Mouse (Mus musculus): ENCODE data around the gene Speg. TPM values are rescaled to one million over a fixed set of nuclear protein-coding genes. Genes with fewer than 3 reads are reported as not detected.

Speg gene
- polyA plus RNA-seq, 1 experiment from 2014 or later: 33.5 TPM

- no peak for ATAC-seq
- Histone ChIP-seq H3K36me3 (ENCODE audit: control insufficient read depth, insufficient read depth, low read length) (no peaks in the 10 kb centered on the region), H3K9me3 (ENCODE audit: control insufficient read depth, low read length) (no peaks in the 10 kb centered on the region), H3K4me3 (ENCODE audit: low read length) (no peak overlapping the region), H3K27ac (ENCODE audit: low read length) (no peak overlapping the region), H3K9ac (ENCODE audit: low read depth, low read length) (no peak overlapping the region), H3K4me1 (ENCODE audit: control insufficient read depth, insufficient read depth, low read length) (peaks cover 18% of the 10 kb centered on the region), H3K4me2 (ENCODE audit: low read depth, low read length) (no peak overlapping the region), H3K27me3 (replicated peaks; ENCODE audit: control insufficient read depth, insufficient read depth, low read length) (peaks cover 11% of the 10 kb centered on the region; the same call in 1 of the 2 replicates)
- WGBS: 66% methylated on average over 2 of the region's 2 CpGs
These were observed 4.1 kb downstream of the Speg start for GRCm38 (mm10) chr1:75379196-75379595.

GRCm38 (mm10) chr1:75379931-75380330 is 4.8 kb downstream of the Speg start:
- 76% methylated on average over 8 of the region's 8 CpGs for WGBS
- H3K4me1 ChIP-seq (ENCODE audit: control insufficient read depth, insufficient read depth, low read length): peaks cover 18% of the 10 kb centered on the region
- H3K27ac ChIP-seq (ENCODE audit: low read length): no peak overlapping the region
- no peak overlapping the region for H3K9ac ChIP-seq (ENCODE audit: low read depth, low read length)
- no peaks in the 10 kb centered on the region for H3K36me3 ChIP-seq (ENCODE audit: control insufficient read depth, insufficient read depth, low read length)
- H3K9me3 ChIP-seq (ENCODE audit: control insufficient read depth, low read length): no peaks in the 10 kb centered on the region
- H3K4me2 ChIP-seq (ENCODE audit: low read depth, low read length): no peak overlapping the region
- H3K4me3 ChIP-seq (ENCODE audit: low read length): no peak overlapping the region
- H3K27me3 ChIP-seq (replicated peaks; ENCODE audit: control insufficient read depth, insufficient read depth, low read length): peaks cover 8% of the 10 kb centered on the region; the same call in 1 of the 2 replicates
- ATAC-seq: no peak

GRCm38 (mm10) chr1:75380951-75381350 is 5.9 kb downstream of the Speg start:
- ATAC-seq: no peak
- Histone ChIP-seq H3K4me2 (ENCODE audit: low read depth, low read length) (no peak overlapping the region), H3K27ac (ENCODE audit: low read length) (no peak overlapping the region)

GRCm38 (mm10) chr1:75381482-75382355 is 6.6 kb downstream of the Speg start:
- peak; percentile 56 for ATAC-seq
- Histone ChIP-seq H3K4me2 (ENCODE audit: low read depth, low read length) (peak overlapping the region; percentile 83), H3K9ac (ENCODE audit: low read depth, low read length) (peak overlapping the region; percentile 74), H3K36me3 (ENCODE audit: control insufficient read depth, insufficient read depth, low read length) (no peaks in the 10 kb centered on the region), H3K9me3 (ENCODE audit: control insufficient read depth, low read length) (no peaks in the 10 kb centered on the region), H3K4me1 (ENCODE audit: control insufficient read depth, insufficient read depth, low read length) (peaks cover 25% of the 10 kb centered on the region), H3K27me3 (replicated peaks; ENCODE audit: control insufficient read depth, insufficient read depth, low read length) (peaks cover 3% of the 10 kb centered on the region; the same call in 1 of the 2 replicates), H3K4me3 (ENCODE audit: low read length) (peak overlapping the region; percentile 58), H3K27ac (ENCODE audit: low read length) (peak overlapping the region; percentile 72)
- 5% methylated on average over 47 of the region's 60 CpGs for WGBS

More at GRCm38 (mm10) chr1:75380951-75381350, 5.9 kb downstream of the Speg start:
- H3K36me3 ChIP-seq (ENCODE audit: control insufficient read depth, insufficient read depth, low read length): no peaks in the 10 kb centered on the region
- peaks cover 19% of the 10 kb centered on the region for H3K4me1 ChIP-seq (ENCODE audit: control insufficient read depth, insufficient read depth, low read length)
- H3K9me3 ChIP-seq (ENCODE audit: control insufficient read depth, low read length): no peaks in the 10 kb centered on the region
- H3K9ac ChIP-seq (ENCODE audit: low read depth, low read length): no peak overlapping the region
- 39% methylated on average over 2 of the region's 2 CpGs for WGBS
- peaks cover 4% of the 10 kb centered on the region; the same call in 1 of the 2 replicates for H3K27me3 ChIP-seq (replicated peaks; ENCODE audit: control insufficient read depth, insufficient read depth, low read length)
- no peak overlapping the region for H3K4me3 ChIP-seq (ENCODE audit: low read length)

- Histone ChIP-seq H3K27me3 (replicated peaks; ENCODE audit: control insufficient read depth, insufficient read depth, low read length) (peaks cover 11% of the 10 kb centered on the region; the same call in 1 of the 2 replicates), H3K9ac (ENCODE audit: low read depth, low read length) (peak overlapping the region; percentile 74), H3K27ac (ENCODE audit: low read length) (peak overlapping the region; percentile 72), H3K36me3 (ENCODE audit: control insufficient read depth, insufficient read depth, low read length) (no peaks in the 10 kb centered on the region), H3K9me3 (ENCODE audit: control insufficient read depth, low read length) (no peaks in the 10 kb centered on the region), H3K4me1 (ENCODE audit: control insufficient read depth, insufficient read depth, low read length) (peaks cover 33% of the 10 kb centered on the region), H3K4me2 (ENCODE audit: low read depth, low read length) (peak overlapping the region; percentile 83), H3K4me3 (ENCODE audit: low read length) (peak overlapping the region; percentile 58)
- ATAC-seq: peak; percentile 31
- under 1% methylated on average over 28 of the region's 28 CpGs for WGBS
These were observed 7.4 kb downstream of the Speg start for GRCm38 (mm10) chr1:75382356-75383071.

GRCm38 (mm10) chr1:75384470-75385141 is 9.5 kb downstream of the Speg start:
- no peaks in the 10 kb centered on the region for H3K36me3 ChIP-seq (ENCODE audit: control insufficient read depth, insufficient read depth, low read length)
- H3K4me3 ChIP-seq (ENCODE audit: low read length): no peak overlapping the region
- no peaks in the 10 kb centered on the region for H3K9me3 ChIP-seq (ENCODE audit: control insufficient read depth, low read length)
- WGBS: 86% methylated on average over 27 of the region's 27 CpGs
- no peak overlapping the region for H3K27ac ChIP-seq (ENCODE audit: low read length)
- no peak for ATAC-seq
- H3K4me2 ChIP-seq (ENCODE audit: low read depth, low read length): 0 out of 2 replicates have a peak overlapping the region, but pooled peaks have one; percentile 1
- peaks cover 49% of the 10 kb centered on the region for H3K4me1 ChIP-seq (ENCODE audit: control insufficient read depth, insufficient read depth, low read length)
- H3K27me3 ChIP-seq (replicated peaks; ENCODE audit: control insufficient read depth, insufficient read depth, low read length): peaks cover 23% of the 10 kb centered on the region; the same call in 1 of the 2 replicates
- H3K9ac ChIP-seq (ENCODE audit: low read depth, low read length): no peak overlapping the region

- Histone ChIP-seq H3K4me2 (ENCODE audit: low read depth, low read length) (0 out of 2 replicates have a peak overlapping the region, but pooled peaks have one; percentile 1), H3K9ac (ENCODE audit: low read depth, low read length) (peak overlapping the region; percentile 38; the same call in 1 of the 2 replicates), H3K27ac (ENCODE audit: low read length) (no peak overlapping the region), H3K9me3 (ENCODE audit: control insufficient read depth, low read length) (no peaks in the 10 kb centered on the region), H3K4me3 (ENCODE audit: low read length) (no peak overlapping the region), H3K4me1 (ENCODE audit: control insufficient read depth, insufficient read depth, low read length) (peaks cover 49% of the 10 kb centered on the region), H3K36me3 (ENCODE audit: control insufficient read depth, insufficient read depth, low read length) (no peaks in the 10 kb centered on the region), H3K27me3 (replicated peaks; ENCODE audit: control insufficient read depth, insufficient read depth, low read length) (peaks cover 23% of the 10 kb centered on the region; the same call in 1 of the 2 replicates)
- WGBS: 69% methylated on average over 20 of the region's 20 CpGs
- no peak for ATAC-seq
These were observed 10.1 kb downstream of the Speg start for GRCm38 (mm10) chr1:75385142-75385730.

GRCm38 (mm10) chr1:75386149-75386548 is 11.1 kb downstream of the Speg start:
- H3K27me3 ChIP-seq (replicated peaks; ENCODE audit: control insufficient read depth, insufficient read depth, low read length): peaks cover 23% of the 10 kb centered on the region; the same call in 1 of the 2 replicates
- no peaks in the 10 kb centered on the region for H3K9me3 ChIP-seq (ENCODE audit: control insufficient read depth, low read length)
- no peak overlapping the region for H3K4me3 ChIP-seq (ENCODE audit: low read length)
- peak; percentile 62 for ATAC-seq
- WGBS: 33% methylated on average over 4 of the region's 4 CpGs
- H3K9ac ChIP-seq (ENCODE audit: low read depth, low read length): no peak overlapping the region
- peaks cover 49% of the 10 kb centered on the region for H3K4me1 ChIP-seq (ENCODE audit: control insufficient read depth, insufficient read depth, low read length)
- H3K4me2 ChIP-seq (ENCODE audit: low read depth, low read length): no peak overlapping the region
- no peaks in the 10 kb centered on the region for H3K36me3 ChIP-seq (ENCODE audit: control insufficient read depth, insufficient read depth, low read length)
- H3K27ac ChIP-seq (ENCODE audit: low read length): no peak overlapping the region
